Mouse (Mus musculus) megakaryocyte, embryonic 14.5 days (primary cell): ENCODE results near the gene Taf3.

Experiments
- FLI1 ChIP-seq: IDR thresholded peaks from 2 replicates; pipeline ENCODE4 v1.6.1; 2012; ENCODE audit warnings: low read length, inconsistent platforms, mixed read lengths
- GATA1 ChIP-seq: IDR thresholded peaks from 3 replicates; pipeline ENCODE4 v1.6.1; 2012; ENCODE audit warnings: mixed read lengths, low read length, inconsistent platforms, borderline replicate concordance

- no peak for TF ChIP-seq GATA1
- TF ChIP-seq FLI1: no peak
Observed at GRCm38 (mm10) chr2:9926905-9927283, 121.5 kb downstream of the Taf3 start.
